8 mouse cellular contexts compared by ENCODE assay signal in genomic region chr17:81193230-81193871, GRCm38 (mm10).
DNase-seq lines count a peak whose midpoint lies in the region; ATAC-seq and TF ChIP-seq lines count a peak whose summit lies in the region.

No protein-coding gene starts in this region.

- peak; percentile 79 for DNase-seq in adipocyte (ENCODE audit: low spot score)
- DNase-seq in gastrocnemius, postnatal 14 days: peak; percentile 62
- DNase-seq in layer of hippocampus, adult 2 months (ENCODE audit: low spot score in 2 of 2): peak; percentile 63 to 81
- peak; percentile 51 for DNase-seq in retina, postnatal 7 days (ENCODE audit: low read depth, low spot score)
- DNase-seq in yolk sac, embryonic 10.5 days (ENCODE audit: low spot score): peak; percentile 28

- intact Hi-C loops in gastrocnemius, postnatal 14 days (cut with DNase I; ENCODE audit: low total_unique reads): loop anchor here (5.0 kb wide), 2 partner anchors 594 to 1769 kb away; no protein-coding TSS in a partner anchor

- H3K27ac ChIP-seq in layer of hippocampus, adult 2 months: peak overlapping the region; percentile 56
- no peak overlapping the region for H3K27ac ChIP-seq in lung, embryonic 15.5 days

- WGBS in lung, embryonic 15.5 days: 26% methylated on average over 8 of the region's 8 CpGs

- no peak overlapping the region for H3K9ac ChIP-seq in lung, embryonic 15.5 days

- no peaks in the 10 kb centered on the region for H3K9me3 ChIP-seq in E14TG2a.4 (ENCODE audit: low read length)
- no peaks in the 10 kb centered on the region for H3K9me3 ChIP-seq in lung, embryonic 15.5 days

- H3K36me3 ChIP-seq in E14TG2a.4 (ENCODE audit: insufficient read depth, low read length): no peaks in the 10 kb centered on the region
- H3K36me3 ChIP-seq in lung, embryonic 15.5 days: no peaks in the 10 kb centered on the region

- H3K27me3 ChIP-seq in E14TG2a.4 (ENCODE audit: insufficient read depth, low read length): no peaks in the 10 kb centered on the region
- no peaks in the 10 kb centered on the region; the same call in 1 of the 2 replicates for H3K27me3 ChIP-seq in lung, embryonic 15.5 days

- peak; percentile 55 for TF ChIP-seq CTCF in E14TG2a.4 (conservative IDR thresholded peaks at IDR 0.05; ENCODE audit: low read length)
- peak; percentile 87 for TF ChIP-seq CTCF in layer of hippocampus, adult 2 months (conservative IDR thresholded peaks at IDR 0.05)

- no peaks in the 10 kb centered on the region for H3K4me1 ChIP-seq in E14TG2a.4 (replicated peaks; ENCODE audit: low read depth, low read length)
- H3K4me1 ChIP-seq in lung, embryonic 15.5 days: 0 out of 2 replicates have a peak, but pooled peaks cover 3% of the 10 kb centered on the region

- peak; percentile 70; the same call in 1 of the 2 replicates for ATAC-seq in common myeloid progenitor, adult 5-6 weeks (replicated peaks; ENCODE audit: low read depth, poor library complexity, severe bottlenecking)
- no peak for ATAC-seq in lung, embryonic 15.5 days (ENCODE audit: borderline replicate concordance, extremely low read depth, low FRiP score, low TSS enrichment)

- no peak overlapping the region for H3K4me3 ChIP-seq in E14TG2a.4 (replicated peaks; ENCODE audit: low read length)
- peak overlapping the region; percentile 37; the same call in 1 of the 2 replicates for H3K4me3 ChIP-seq in layer of hippocampus, adult 2 months
- H3K4me3 ChIP-seq in lung, embryonic 15.5 days: no peak overlapping the region

- H3K4me2 ChIP-seq in lung, embryonic 15.5 days: peak overlapping the region; percentile 16; the same call in 1 of the 2 replicates

Comparison
In these comparisons a context has a peak if more than half of its experiments do, and no peak if none do; other contexts are left out.
1. DNase-seq: peak in every context shown above with its lines; median percentile 79 in adipocyte; 72 in layer of hippocampus, adult 2 months; 62 in gastrocnemius, postnatal 14 days; 51 in retina, postnatal 7 days; 28 in yolk sac, embryonic 10.5 days.